Mouse (Mus musculus) common myeloid progenitor, adult 5-6 weeks (primary cell): ENCODE results near the gene Man1c1. TPM values are rescaled to one million over a fixed set of nuclear protein-coding genes. Genes with fewer than 3 reads are reported as not detected.

ENCODE experiments used
- ATAC-seq: replicated peaks from 2 replicates; pipeline ENCODE4 v1.8.0; 2016; ENCODE audit warnings: low read depth, mild to moderate bottlenecking, moderate TSS enrichment, inconsistent platforms; ENCODE audit not compliant: poor library complexity, severe bottlenecking
- total RNA-seq: library from RNA; stranded (forward); fragments of 200-1000, 187-1606 nt; gene quantifications from 2 replicates; pipeline ENCODE4 v1.2.3, GENCODE M21; 2017

Gene Man1c1
- total RNA-seq, 1 experiment from 2014 or later, result 1.2 TPM

- no peak for ATAC-seq
Measured at GRCm38 (mm10) chr4:134588287-134588686, 115.8 kb downstream of the Man1c1 start.

- no peak for ATAC-seq
Measured at GRCm38 (mm10) chr4:134587636-134588197, 116.4 kb downstream of the Man1c1 start.

GRCm38 (mm10) chr4:134586631-134587030 is 117.5 kb downstream of the Man1c1 start:
- peak; percentile 45 for ATAC-seq

- ATAC-seq, result no peak
Measured at GRCm38 (mm10) chr4:134586126-134586525, 118.0 kb downstream of the Man1c1 start.

- ATAC-seq, result peak; percentile 66
Measured at GRCm38 (mm10) chr4:134583513-134583912, 120.6 kb downstream of the Man1c1 start.

GRCm38 (mm10) chr4:134581365-134581764 is 122.7 kb downstream of the Man1c1 start:
- no peak for ATAC-seq

GRCm38 (mm10) chr4:134580351-134581148 is 123.5 kb downstream of the Man1c1 start:
- no peak for ATAC-seq

GRCm38 (mm10) chr4:134579620-134580019 is 124.5 kb downstream of the Man1c1 start:
- no peak for ATAC-seq

- ATAC-seq, result no peak
Measured at GRCm38 (mm10) chr4:134579212-134579611, 124.9 kb downstream of the Man1c1 start.

- peak; percentile 50 for ATAC-seq
Measured at GRCm38 (mm10) chr4:134578407-134578806, 125.7 kb downstream of the Man1c1 start.

GRCm38 (mm10) chr4:134577281-134577680 is 126.8 kb downstream of the Man1c1 start:
- ATAC-seq, result no peak

GRCm38 (mm10) chr4:134575486-134575885 is 128.6 kb downstream of the Man1c1 start:
- ATAC-seq, result no peak

GRCm38 (mm10) chr4:134572449-134573300 is 131.4 kb downstream of the Man1c1 start:
- no peak for ATAC-seq

- no peak for ATAC-seq
Measured at GRCm38 (mm10) chr4:134570704-134571451, 133.2 kb downstream of the Man1c1 start.

GRCm38 (mm10) chr4:134569831-134570230 is 134.3 kb downstream of the Man1c1 start:
- no peak for ATAC-seq

- no peak for ATAC-seq
Measured at GRCm38 (mm10) chr4:134569205-134569604, 134.9 kb downstream of the Man1c1 start.

- ATAC-seq, result no peak
Measured at GRCm38 (mm10) chr4:134567377-134568226, 136.5 kb downstream of the Man1c1 start.

GRCm38 (mm10) chr4:134564093-134564492 is 140.0 kb downstream of the Man1c1 start:
- no peak for ATAC-seq

- ATAC-seq, result no peak
Measured at GRCm38 (mm10) chr4:134563624-134564023, 140.5 kb downstream of the Man1c1 start.
